Mouse (Mus musculus) c-Kit-positive CD71-positive TER-119-negative erythroid progenitor cells, embryonic 14.5 days (primary cell): Measurements from ENCODE around the gene Akr7a5.
A peak's percentile ranks its signal among the peaks of the same experiment; 100 is the strongest.

Experiments used
- DNase-seq: peaks from one replicate; pipeline ENCODE4 v3.0.0-alpha.2; 2013; ENCODE audit warnings: low read depth

Gene Akr7a5

DNA sequence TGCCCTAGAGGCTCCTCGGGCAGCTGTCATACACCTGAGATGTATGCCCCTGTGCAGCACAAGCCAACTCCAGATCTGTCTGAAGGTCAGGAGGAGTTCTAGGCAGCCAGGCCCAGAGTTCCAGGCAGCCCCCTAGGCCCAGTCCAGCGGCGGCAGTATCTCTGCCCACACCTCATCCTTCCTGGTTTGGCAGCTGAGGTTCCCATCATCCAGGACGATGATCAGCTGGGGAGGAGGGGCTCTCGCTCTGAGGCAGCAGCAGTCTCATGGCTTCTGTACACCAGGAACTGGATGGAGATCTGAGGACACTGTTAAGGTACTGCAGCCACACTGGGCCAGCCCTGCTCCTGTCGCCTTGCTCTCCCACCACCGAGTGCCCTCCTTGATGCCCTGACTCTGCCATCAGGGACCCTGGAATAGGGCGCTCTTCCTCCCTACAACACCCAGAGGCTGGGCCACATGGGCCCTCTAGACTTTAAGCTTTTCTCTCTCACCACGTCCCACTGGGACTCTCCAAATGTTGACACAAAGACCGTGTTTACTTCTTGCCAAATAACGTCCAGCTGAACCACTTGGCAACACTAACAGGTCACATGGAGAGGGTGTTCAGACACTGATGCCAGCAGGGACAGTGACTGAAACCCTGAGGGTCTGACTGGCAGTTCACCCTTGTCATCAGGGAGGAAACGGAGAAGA is 11.7 kb upstream of the Akr7a5 start:
- DNase-seq, result no peak

DNA sequence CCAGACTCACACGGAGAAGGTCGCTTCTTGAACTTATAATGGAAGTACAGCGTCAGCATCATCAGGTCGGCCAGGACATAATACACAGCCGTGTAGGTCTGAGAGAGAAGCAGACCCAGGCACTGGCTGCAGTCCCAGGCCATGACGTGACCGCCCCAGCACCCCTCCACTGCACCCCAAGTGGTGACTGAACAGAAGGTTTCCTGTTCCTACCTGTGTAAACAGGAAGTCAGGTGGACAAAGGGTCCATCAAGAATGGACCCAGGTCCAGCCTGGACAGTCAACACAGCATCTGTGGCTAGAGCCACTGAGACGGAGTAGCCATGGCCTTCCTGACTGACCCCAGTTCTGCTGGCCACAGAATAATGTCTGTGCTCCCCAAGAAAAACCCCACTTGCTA is 8.8 kb upstream of the Akr7a5 start:
- DNase-seq, result no peak

DNA sequence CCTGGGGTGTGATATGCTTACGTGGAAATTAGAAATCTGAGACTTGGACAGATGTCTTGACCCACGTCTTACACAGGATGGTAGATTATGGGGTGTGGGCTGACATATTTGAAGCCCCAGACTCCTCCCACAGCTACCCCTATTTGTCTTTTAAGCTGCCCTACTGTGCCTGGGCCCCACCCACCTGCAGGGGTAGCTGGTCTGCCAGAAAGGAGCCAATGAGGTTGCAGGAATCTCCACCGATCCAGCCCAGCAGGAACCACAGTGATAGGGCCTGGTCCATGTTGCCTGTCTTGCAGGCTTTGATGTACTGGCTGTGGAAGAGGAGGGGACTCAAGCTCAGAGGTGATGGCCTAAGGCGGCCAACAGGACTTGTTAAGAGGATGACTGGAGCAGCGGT is 8.3 kb upstream of the Akr7a5 start:
- DNase-seq, result no peak

DNA sequence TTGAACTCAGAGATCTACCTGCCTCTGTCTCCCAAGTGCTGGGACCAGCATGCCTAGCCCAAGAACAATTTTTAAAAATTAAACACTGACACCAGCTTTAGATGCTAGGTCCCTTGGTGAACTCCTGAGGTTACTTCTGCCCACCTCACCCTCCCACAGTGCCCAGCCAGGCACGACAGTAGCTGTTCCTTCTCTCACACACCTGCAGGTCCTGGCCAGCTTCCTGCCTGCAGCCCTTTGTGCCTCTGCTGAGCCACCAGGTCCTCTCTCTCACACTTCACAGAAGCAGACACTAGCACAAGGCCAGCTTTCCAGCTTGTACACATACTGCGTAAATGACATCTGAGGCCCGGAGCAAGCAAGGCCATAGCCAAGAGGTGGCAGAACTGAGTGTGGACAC is 5.0 kb upstream of the Akr7a5 start:
- DNase-seq, result no peak

DNA sequence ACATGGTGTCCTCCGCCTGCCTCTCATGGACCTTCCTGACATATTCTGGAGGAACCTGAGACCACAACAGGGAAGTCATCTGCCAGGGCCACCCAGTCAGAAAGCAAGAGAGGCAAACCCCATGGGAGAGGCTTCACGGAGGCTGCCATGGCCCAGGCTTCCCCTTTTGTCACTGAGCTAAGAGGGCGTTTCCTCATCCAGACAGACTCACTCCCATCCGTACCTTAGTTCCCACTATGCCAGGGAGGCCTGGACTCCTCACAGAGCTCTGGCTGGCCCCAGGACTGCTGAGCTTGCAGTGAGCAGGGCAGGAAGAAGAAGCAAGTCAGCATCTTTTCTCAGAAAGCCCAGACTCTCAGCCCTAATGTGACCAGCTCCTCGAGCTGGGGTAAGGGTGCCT is 2.6 kb upstream of the Akr7a5 start:
- DNase-seq, result no peak

DNA sequence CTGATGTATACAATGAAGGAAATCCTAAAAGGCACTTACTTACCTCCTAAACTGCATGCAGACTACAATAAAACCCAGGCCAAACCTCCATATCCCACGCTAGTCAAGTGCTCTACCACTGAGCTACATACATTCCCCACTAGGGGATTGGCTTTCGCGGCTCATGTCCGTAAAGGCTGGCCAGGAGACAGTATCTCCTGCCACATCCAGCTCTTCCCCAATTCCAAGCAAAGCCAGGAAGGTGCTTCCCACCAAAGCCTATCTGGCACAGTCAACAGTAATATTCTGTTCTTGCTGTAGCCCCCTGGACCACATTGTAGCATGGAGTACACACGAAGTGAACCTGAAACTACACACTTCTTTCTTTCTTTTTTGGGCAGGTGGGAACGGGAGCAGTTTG is 893 bp upstream of the Akr7a5 start:
- DNase-seq, result no peak

DNA sequence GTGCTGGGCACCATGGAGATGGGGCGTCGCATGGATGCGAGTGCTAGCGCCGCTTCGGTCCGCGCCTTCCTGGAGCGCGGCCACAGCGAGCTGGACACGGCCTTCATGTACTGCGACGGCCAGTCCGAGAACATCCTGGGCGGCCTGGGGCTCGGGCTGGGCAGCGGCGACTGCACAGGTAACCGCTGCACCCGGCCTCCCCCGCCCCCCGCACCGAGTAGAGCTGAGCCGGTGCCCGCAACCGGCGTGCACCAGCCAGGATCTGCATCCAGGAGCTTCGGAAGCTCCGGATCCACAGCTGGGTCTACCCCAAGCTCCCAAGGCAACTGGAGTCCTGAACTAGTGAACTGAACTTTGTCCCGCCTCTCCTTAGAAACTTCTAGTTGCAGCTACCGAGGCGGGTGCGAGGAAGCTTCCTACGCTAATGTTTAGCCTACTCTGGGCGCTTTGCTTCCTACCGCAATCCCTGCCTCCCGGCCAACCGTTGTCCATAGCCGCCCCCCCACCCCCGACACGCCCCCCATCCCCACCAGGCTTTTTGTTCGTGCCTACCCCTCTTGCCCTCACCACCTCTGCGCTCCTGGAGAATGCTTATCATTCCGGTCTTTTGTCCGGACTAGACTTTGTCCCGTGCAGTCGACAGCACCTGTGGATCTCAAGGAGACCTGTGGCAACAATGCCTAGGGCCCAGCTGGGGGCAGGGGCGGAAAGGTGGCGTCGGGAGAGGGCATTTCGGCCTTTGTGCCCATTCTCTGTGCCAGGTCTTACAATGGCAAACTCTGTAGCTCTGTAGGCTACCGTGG is 556 bp downstream of the Akr7a5 start:
- DNase-seq, result no peak

DNA sequence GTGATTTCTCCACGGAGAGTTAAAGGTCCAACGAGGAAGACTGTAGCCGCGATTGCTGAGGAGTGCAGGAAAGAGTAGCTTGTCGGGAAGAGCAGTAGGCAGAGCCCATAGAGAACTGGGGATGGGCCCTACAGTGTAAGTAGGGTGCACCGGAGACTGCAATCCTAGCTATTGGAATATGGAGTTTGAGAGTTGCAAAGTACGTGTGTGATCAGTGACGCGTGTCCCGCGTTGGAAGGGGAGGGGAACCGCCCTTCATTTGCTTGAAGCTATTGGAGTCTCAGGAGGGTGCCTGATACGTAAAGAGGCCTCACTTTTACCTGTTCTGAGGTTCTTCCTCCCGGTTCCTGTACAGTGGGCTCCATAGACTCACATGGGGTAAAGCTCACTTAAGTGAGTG is 1.2 kb downstream of the Akr7a5 start:
- DNase-seq, result no peak

DNA sequence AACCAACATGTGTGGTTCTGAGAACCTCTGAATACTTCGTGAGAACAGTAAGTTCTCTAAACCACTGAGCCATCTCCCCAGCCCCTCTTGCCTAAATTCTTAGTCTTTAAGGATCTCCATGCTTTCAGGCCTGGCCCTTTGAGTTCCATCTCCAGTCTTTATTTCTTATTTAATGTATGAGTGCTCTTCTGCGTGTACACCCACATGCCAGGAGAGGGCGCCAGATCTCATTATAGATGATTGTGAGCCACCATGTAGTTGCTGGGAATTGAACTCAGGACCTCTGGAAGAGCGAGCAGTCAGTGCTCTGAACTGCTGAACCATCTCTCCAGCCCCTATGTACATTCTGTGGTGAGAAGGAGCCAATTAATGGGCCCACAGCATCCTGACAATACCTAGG is 2.1 kb downstream of the Akr7a5 start:
- DNase-seq, result peak; percentile 61

DNA sequence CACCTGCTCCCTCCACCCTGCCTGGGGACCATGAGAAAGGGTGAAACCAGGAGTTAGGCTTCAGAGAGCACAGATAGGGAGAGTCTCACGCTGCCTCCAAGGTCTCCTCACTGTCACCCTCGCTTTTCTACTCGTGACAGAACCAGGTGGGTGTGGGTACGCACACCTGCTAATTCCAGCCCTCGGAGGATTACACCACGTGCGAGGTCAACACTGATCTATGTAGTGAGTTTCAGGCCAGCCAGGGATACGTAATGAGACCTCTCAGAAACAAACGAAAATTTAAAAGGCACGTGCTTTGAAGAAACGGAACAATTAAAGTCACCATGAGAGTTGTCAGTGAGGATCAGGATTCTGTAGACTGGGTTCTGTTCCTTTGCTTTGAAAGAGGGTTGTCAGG is 7.9 kb downstream of the Akr7a5 start:
- DNase-seq, result no peak

DNA sequence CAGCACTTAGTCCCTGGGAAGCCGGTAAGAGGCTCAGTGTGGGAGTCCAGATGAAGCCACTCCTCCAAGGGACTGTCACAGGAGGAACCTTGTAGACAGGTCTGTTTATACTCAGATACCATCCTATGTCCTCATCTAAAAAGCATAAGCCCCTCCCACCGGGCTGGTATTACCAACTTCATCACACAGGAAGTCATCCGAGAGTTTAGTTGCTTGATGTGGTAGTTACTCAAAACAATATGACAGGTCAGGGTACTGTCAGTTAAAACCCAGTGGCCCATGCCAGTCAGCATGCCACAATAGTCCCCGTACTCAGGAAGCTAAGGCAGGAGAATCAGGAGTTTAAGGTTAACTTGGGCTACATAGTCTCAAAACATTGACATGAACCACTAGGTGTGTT is 9.2 kb downstream of the Akr7a5 start:
- DNase-seq, result no peak

DNA sequence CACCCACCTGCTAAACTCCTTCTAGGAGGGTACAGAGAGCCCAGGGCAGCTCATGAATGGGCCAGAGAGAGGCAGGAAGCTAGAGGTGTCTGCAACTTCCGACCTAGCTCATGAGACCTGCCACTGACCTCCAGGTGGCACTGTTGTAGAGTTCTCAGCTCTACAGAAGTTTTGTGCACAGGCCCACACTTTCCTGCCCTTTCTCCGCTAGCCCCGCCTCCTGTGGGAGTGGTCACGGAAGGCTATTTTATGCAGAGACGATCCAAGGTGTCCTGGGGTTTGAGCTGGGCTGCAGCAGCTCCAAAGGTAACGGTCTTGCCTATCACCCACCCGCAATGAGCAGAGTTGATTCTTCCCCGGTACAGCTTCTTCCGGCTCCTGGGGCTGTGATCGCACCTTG is 20.1 kb downstream of the Akr7a5 start:
- peak; percentile 98 for DNase-seq

DNA sequence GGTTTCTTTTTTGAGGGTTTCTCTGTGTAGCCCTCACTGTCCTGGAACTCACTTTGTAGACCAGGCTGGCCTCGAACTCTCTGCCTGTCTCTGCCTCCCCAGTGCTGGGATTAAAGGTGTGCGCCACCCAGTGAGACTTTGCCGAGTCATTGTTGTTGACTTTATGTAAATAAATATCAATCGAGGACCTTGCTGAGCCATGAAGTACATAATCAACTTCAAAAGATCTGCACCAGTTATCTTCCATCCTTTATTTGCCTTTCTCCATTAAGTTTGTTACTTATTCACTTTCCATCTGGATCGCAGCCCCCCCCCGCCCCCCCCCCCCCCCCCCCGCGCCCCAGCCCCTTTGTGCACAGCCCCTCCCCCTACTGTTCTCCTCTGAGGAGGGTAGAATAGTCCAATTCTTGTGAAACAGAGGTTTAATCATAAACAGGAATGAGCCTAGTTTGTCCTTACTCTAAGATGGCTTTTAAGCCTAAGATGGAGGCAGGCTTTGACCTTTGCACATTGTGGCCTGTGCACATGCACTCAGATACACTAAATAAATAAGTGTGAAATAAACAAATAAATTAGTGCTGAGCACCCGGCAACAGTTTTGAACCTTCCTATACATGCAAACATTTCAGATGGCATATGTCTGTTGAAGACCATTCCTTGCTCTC is 24.2 kb downstream of the Akr7a5 start:
- DNase-seq, result no peak

DNA sequence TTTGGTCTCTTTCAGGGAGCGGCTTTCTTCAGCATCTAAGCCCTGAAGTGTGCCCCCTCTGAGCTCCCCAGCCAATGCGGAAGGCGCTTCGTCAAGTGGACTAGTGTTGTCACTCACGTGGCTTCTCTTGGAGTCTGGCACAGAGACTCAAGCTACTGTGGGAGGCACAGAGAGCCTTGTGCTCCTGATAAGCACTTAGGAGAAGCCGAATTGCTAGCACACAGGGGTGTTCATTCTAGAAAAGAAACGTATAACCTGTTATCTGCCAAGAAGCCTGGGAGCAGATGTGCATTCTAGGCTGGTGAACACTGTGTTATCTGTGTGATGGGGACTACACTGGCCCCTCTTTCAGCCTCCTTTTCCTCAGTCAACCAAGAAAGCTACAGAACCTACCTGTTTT is 25.0 kb downstream of the Akr7a5 start:
- DNase-seq, result peak; percentile 85

DNA sequence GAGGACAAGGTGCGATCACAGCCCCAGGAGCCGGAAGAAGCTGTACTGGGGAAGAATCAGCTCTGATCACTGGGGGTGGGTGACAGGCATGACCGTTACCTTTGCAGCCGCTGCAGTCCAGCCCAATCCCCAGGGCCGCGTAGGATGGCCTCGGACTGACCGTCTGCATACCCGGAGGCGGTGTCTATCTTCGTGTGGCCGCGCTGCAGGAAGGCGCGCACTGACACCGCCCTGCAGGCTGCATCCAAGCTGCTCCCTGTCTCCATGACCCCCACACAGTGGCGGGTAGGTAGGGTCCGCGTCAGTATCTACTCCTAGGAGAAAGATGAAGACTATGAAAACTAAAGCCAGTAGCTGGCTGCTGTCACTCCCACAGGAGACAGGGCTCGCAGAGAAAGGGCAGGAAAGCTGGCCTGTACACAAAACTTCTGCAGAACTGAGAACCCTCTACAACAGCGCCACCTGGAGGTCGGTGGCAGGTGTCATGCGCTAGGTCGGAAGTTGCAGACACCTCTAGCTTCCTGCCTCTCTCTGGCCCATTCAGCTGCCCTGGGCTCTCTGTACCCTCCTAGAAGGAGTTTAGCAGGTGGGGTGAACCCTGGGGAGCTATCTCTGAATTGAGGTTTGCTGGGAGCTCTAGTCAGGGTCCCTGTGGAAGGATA is 26.4 kb downstream of the Akr7a5 start:
- peak; percentile 98 for DNase-seq

DNA sequence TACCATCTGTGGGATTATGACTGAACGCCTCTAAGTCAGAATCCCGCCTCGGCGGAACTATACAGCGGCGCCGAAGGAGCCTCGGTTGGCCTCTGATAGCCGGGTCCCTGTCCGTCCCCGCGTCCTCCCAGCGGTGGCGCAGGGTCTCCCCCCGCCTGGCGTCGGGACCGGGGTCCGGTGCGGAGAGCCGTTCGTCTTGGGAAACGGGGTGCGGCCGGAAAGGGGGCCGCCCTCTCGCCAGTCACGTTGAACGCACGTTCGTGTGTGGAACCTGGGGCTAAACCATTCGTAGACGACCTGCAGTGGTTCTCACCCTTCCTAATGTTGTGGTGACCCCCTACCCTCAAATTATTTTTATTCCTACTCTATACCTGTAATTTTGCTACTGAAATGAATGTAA is 27.6 kb downstream of the Akr7a5 start:
- DNase-seq, result no peak

DNA sequence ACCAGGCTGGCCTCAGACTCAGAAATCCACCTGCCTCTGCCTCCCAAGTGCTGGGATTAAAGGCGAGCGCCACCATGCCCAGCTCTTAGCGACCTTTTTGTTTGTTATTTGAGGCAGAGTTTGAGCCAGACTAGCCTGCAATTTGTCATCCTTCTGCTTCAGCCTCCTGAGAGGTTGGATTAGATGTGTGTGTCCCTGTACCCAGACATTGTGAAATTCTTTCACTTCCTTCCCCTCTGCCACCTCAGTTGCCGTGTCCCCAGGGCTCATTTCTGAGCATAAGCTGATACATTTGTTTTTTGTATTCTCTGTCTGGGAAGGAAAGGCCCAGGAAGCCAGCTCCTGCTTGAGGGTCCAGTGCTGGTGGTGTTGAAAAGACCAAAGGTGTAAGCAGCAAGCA is 30.3 kb downstream of the Akr7a5 start:
- DNase-seq, result no peak

DNA sequence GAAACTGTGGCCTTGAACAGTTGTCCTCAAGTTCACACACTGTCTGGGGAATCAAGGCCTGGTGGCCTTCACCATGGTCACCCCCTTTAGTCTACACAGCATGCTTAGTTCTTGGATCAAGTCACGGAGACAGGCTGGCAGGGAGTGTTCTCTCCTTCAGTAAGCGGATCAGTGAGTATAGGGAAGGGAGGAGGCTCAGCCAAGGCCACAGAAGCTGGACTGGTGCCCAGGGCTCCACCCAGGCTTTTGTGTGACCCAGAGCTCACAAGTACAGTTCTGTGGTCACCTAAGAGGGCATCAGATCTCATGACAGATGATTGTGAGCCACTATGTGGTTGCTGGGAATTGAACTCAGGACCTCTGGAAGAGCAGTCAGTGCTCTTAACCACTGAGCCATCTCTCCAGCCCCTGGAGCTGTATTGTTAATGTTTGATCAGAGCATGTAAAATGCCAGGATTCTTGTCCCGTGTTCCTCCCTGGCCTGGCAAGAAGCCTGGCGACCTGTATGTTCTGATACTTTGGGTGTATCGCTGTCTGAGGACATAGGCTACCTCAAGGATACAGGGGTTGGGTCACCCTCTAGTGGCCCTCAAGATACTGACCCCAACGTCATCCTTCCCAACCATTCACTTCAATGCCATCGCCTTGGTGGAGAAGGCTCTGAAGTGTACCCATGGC is 31.2 kb downstream of the Akr7a5 start:
- DNase-seq, result no peak

DNA sequence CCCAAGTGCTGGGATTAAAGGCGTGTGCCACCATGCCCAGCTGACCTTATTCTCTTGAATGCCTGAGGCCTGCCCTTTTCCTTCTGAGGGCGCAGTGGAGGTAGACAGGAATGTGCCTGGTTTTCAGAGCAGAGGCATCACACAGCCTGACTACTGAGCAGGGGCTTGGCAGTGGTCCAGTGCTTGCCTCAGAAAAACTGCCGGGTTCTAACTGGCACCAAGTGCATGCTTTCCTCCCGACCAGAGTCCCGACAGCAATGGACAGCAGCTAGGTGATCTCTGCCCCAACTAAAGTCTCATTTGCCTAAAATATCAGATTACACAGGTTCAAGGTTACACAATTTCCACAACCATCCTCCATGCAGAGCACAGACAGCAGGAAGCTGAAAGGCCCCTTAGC is 33.2 kb downstream of the Akr7a5 start:
- no peak for DNase-seq

DNA sequence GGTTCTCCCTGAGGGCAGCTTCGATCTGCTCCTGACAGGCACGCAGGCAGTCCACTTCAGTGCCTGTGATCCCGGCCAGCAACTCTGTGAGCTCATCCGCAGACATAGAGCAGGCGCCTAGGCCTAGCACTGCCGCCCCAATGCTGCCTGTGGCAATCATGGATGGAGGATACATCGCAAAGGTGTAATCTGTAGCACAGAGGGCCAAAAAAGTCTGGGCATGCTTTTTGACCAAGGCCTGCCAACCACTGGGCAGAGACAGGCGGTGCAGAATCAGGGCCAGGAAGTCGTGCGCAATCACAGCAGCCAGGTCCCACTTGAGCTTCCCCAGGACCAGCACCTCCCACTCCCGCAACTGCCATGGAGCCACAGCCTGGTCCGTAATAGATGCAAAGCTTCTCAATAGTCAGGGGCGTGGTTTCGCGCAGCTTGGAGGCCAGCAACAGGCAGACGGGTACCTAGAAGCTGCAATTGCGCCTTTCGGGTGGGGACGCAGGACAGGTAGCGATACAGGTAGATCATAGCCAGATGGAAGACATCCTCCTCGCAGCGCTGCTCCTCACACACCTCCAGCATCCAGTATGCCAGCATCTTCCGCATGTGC is 35.0 kb downstream of the Akr7a5 start:
- no peak for DNase-seq

DNA sequence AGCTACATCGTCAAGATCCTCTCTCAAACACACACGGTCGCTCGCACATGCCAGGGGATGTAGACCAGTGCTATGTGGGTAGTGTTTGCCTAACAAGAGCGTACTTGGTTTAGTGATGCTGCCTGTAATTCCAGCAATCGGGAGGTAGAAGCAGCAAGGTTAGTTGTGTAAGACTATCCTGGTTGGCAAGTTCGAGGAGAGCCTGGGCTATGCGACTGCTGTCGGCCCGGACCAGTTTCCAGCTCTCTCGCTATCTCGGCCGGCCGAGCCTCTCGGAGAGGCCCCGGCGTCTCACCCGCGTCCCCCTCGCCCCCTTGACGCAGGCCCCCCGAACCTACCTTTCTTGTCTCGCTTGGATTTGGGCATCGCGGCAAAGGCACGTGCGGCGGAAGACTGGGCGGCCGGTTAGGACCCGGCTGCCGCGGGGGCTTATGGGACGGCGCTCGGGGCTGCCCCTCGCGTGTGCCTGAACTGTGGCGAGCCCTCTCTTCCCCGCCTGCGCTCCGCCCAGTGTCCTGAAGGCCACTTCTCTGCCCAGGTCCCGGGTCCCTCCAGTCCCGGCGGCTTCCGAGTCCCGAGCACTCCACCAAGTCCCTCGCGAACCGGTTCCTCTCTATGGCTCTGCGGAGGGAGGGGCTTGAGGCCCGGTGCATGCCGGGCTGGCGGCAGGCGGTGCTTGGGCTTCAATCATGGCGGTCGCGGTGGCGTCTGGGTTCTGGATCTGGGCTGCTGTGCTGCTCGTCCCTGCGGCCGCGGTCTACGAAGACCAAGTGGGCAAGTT is 41.6 kb downstream of the Akr7a5 start, which contains the start of the genes Mrto4, Emc1 and Ubr4:
Gene Mrto4, minus strand, starts transcription at position 646 of the 781 bp plus-strand sequence.
Gene Emc1, plus strand, starts transcription at position 657 of the 781 bp plus-strand sequence.
Gene Ubr4, plus strand, starts transcription at position 679 of the 781 bp plus-strand sequence.
- DNase-seq, result peak; percentile 80
